Mouse (Mus musculus): ENCODE data around the gene Zfp60.

DNA sequence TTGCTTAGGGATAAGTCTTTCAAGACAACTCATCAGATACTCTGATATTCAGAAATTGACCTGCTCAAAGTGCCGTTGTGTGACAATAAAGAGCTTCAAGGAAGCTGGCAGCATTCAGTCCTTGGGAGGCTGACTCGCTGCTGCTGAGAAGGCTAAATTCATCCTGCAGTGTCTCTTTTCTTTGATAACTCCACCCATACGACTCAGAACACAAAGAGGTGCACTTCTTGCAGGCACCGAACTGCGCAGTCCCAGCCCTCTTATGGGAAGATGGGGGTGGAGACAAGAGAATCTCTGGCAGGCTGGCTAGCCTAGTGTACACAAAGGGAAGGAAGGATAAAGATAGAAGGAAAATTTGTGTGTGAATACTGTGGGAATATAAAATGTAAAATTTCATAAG, 4.3 kb downstream of the Zfp60 start:
- TF ChIP-seq MYOG (IDR thresholded peaks at IDR 0.05; ENCODE audit: control insufficient read depth in 1 of 3, insufficient read depth in 1 of 3, insufficient read length in 2 of 3, low read depth in 2 of 3) = no peak
- TF ChIP-seq POLR2A (IDR thresholded peaks at IDR 0.05; ENCODE audit: insufficient read length, low read depth) = no peak
- no peak for TF ChIP-seq MAX (IDR thresholded peaks at IDR 0.05; ENCODE audit: low read depth)
- TF ChIP-seq MYOD1 (IDR thresholded peaks at IDR 0.05; ENCODE audit: control insufficient read depth in 1 of 3, insufficient read length in 2 of 3, low read depth in 2 of 3) = no peak
- no peak for TF ChIP-seq E2F4 (IDR thresholded peaks at IDR 0.05; ENCODE audit: insufficient read depth)
- TF ChIP-seq USF1 (IDR thresholded peaks at IDR 0.05; ENCODE audit: low read depth) = no peak
- no peak for TF ChIP-seq POLR2AphosphoS2 (IDR thresholded peaks at IDR 0.05; ENCODE audit: insufficient read length, low read depth)
- TF ChIP-seq TCF12 (IDR thresholded peaks at IDR 0.05; ENCODE audit: insufficient read depth, poor library complexity, severe bottlenecking) = no peak
- no peak for TF ChIP-seq CEBPB (IDR thresholded peaks at IDR 0.05; ENCODE audit: insufficient read depth, poor library complexity, severe bottlenecking)
- TF ChIP-seq REST (IDR thresholded peaks at IDR 0.05; ENCODE audit: insufficient read depth, insufficient read length) = no peak
- no peak for TF ChIP-seq SRF (IDR thresholded peaks at IDR 0.05; ENCODE audit: control insufficient read depth, insufficient read length, low read depth)
- TF ChIP-seq TCF3 (IDR thresholded peaks at IDR 0.05; ENCODE audit: insufficient read length, low read depth) = no peak

All from myocyte (in vitro differentiated cells).